Comparison of ENCODE assay signal across 8 mouse cellular contexts in the genomic region with DNA sequence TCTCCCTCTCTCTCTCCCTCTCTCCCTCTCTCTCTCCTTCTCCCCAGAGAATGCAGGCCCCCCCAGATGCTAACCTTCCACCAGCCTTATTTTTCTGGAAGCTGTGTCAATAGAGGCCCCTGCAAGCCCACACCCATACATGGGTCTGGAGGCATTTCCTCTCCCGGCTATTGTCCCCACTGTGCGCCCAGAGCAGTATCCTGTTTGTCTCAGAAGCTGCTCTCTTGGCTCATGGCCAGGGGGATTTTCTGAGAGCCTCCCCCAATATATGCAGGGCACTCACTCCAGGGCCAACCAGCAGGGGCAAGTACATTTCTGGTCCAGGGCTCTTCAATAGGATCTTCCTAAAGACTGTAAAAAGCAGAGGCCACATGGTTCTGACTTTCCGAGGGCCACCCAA. TPM values are rescaled to one million over a fixed set of nuclear protein-coding genes. Genes with fewer than 3 reads are reported as not detected.
DNase-seq lines count a peak whose midpoint lies in the region; ATAC-seq and TF ChIP-seq lines count a peak whose summit lies in the region.

No protein-coding gene starts in this region.

- no peak overlapping the region for H3K4me3 ChIP-seq in forebrain, embryonic 14.5 days (ENCODE audit: low read depth, low read length)
- no peak overlapping the region for H3K4me3 ChIP-seq in forebrain, embryonic 15.5 days
- peak overlapping the region; percentile 71; the same call in 1 of the 2 replicates for H3K4me3 ChIP-seq in bone marrow macrophage, adult 2 months (ENCODE audit: insufficient read depth, low read length)
- H3K4me3 ChIP-seq in liver, embryonic 12.5 days: no peak overlapping the region
- no peak overlapping the region for H3K4me3 ChIP-seq in stomach, embryonic 16.5 days (replicated peaks; ENCODE audit: low read length)

- H3K4me2 ChIP-seq in forebrain, embryonic 14.5 days (ENCODE audit: low read length): no peak overlapping the region
- no peak overlapping the region for H3K4me2 ChIP-seq in forebrain, embryonic 15.5 days (replicated peaks)
- H3K4me2 ChIP-seq in liver, embryonic 12.5 days: no peak overlapping the region
- no peak overlapping the region for H3K4me2 ChIP-seq in stomach, embryonic 16.5 days (ENCODE audit: low read depth, low read length)

- H3K27ac ChIP-seq in forebrain, embryonic 14.5 days (ENCODE audit: low read depth, low read length): peak overlapping the region; percentile 9; the same call in 1 of the 2 replicates
- H3K27ac ChIP-seq in forebrain, embryonic 15.5 days (replicated peaks): no peak overlapping the region
- peak overlapping the region; percentile 96 for H3K27ac ChIP-seq in bone marrow macrophage, adult 2 months (ENCODE audit: insufficient read depth, low read depth, low read length)
- peak overlapping the region; percentile 61; the same call in 1 of the 2 replicates for H3K27ac ChIP-seq in liver, embryonic 12.5 days
- peak overlapping the region; percentile 79 for H3K27ac ChIP-seq in stomach, embryonic 16.5 days (ENCODE audit: low read length)

- H3K9ac ChIP-seq in forebrain, embryonic 14.5 days (ENCODE audit: low read length): no peak overlapping the region
- H3K9ac ChIP-seq in forebrain, embryonic 15.5 days (replicated peaks): no peak overlapping the region
- no peak overlapping the region for H3K9ac ChIP-seq in liver, embryonic 12.5 days
- 0 out of 2 replicates have a peak overlapping the region, but pooled peaks have one; percentile 55 for H3K9ac ChIP-seq in stomach, embryonic 16.5 days (ENCODE audit: low read length)

- TF ChIP-seq POLR2A in bone marrow macrophage, adult 2 months (IDR thresholded peaks at IDR 0.05; ENCODE audit: borderline replicate concordance, low read depth, low read length): no peak

- H3K27me3 ChIP-seq in forebrain, embryonic 14.5 days (replicated peaks; ENCODE audit: control insufficient read depth, insufficient read depth, low read length): 0 out of 2 replicates have a peak, but pooled peaks cover 3% of the 10 kb centered on the region
- no peaks in the 10 kb centered on the region for H3K27me3 ChIP-seq in forebrain, embryonic 15.5 days
- H3K27me3 ChIP-seq in liver, embryonic 12.5 days (replicated peaks): 0 out of 2 replicates have a peak, but pooled peaks cover 2% of the 10 kb centered on the region
- H3K27me3 ChIP-seq in stomach, embryonic 16.5 days (ENCODE audit: control insufficient read depth, insufficient read depth, low read length): no peaks in the 10 kb centered on the region

- no peaks in the 10 kb centered on the region for H3K9me3 ChIP-seq in forebrain, embryonic 14.5 days (replicated peaks; ENCODE audit: control insufficient read depth, low read length)
- H3K9me3 ChIP-seq in forebrain, embryonic 15.5 days: no peaks in the 10 kb centered on the region
- H3K9me3 ChIP-seq in liver, embryonic 12.5 days (replicated peaks): no peaks in the 10 kb centered on the region
- no peaks in the 10 kb centered on the region for H3K9me3 ChIP-seq in stomach, embryonic 16.5 days (replicated peaks; ENCODE audit: control insufficient read depth, low read length)

- no peak for ATAC-seq in forebrain, embryonic 14.5 days
- ATAC-seq in forebrain, embryonic 15.5 days (replicated peaks): no peak
- ATAC-seq in liver, embryonic 12.5 days: peak; percentile 11; the same call in 1 of the 2 replicates
- ATAC-seq in stomach, embryonic 16.5 days (ENCODE audit: insufficient read depth, low FRiP score): peak; percentile 56; the same call in 1 of the 2 replicates

- H3K4me1 ChIP-seq in forebrain, embryonic 14.5 days (ENCODE audit: control insufficient read depth, insufficient read depth, low read length): no peaks in the 10 kb centered on the region
- H3K4me1 ChIP-seq in forebrain, embryonic 15.5 days: no peaks in the 10 kb centered on the region
- peaks cover 37% of the 10 kb centered on the region for H3K4me1 ChIP-seq in bone marrow macrophage, adult 2 months (ENCODE audit: control insufficient read depth, insufficient read depth, low read length)
- peaks cover 11% of the 10 kb centered on the region for H3K4me1 ChIP-seq in liver, embryonic 12.5 days
- peaks cover 13% of the 10 kb centered on the region; the same call in 1 of the 2 replicates for H3K4me1 ChIP-seq in stomach, embryonic 16.5 days (ENCODE audit: control insufficient read depth, insufficient read depth, low read length)

- DNase-seq in forebrain, embryonic 14.5 days (ENCODE audit: low spot score): no peak
- DNase-seq in heart, postnatal 4 days: peak; percentile 76
- DNase-seq in ovary, postnatal 14 days (ENCODE audit: low spot score): no peak
- DNase-seq in ovary, adult 18-20 months (ENCODE audit: low spot score): no peak

- no peak for TF ChIP-seq CTCF in bone marrow macrophage, adult 2 months (IDR thresholded peaks at IDR 0.05; ENCODE audit: low read depth, low read length)

- 78% methylated on average over 3 of the region's 3 CpGs for WGBS in forebrain, embryonic 14.5 days
- WGBS in forebrain, embryonic 15.5 days: 68% methylated on average over 3 of the region's 3 CpGs
- WGBS in liver, embryonic 12.5 days (ENCODE audit: insufficient replicate concordance): 56% methylated on average over 3 of the region's 3 CpGs
- WGBS in stomach, embryonic 16.5 days: 51% methylated on average over 3 of the region's 3 CpGs

- no peaks in the 10 kb centered on the region for H3K36me3 ChIP-seq in forebrain, embryonic 14.5 days (ENCODE audit: control insufficient read depth, insufficient read depth, low read length)
- no peaks in the 10 kb centered on the region for H3K36me3 ChIP-seq in forebrain, embryonic 15.5 days
- H3K36me3 ChIP-seq in liver, embryonic 12.5 days: no peaks in the 10 kb centered on the region
- H3K36me3 ChIP-seq in stomach, embryonic 16.5 days (ENCODE audit: control insufficient read depth, insufficient read depth, low read length): no peaks in the 10 kb centered on the region

RNA-seq across cellular contexts. Expression of gene Sh3tc1, which starts 9.9 kb away (rescaled TPM):
- polyA plus RNA-seq in forebrain, embryonic 14.5 days (2014; fragmentation: Nextera tagmentation; extraction: Ambion mirVana): 1.3 and 2.2 TPM in 2 replicates
- 1.5 and 1.9 TPM in 2 replicates for polyA plus RNA-seq in forebrain, embryonic 15.5 days (2015; fragmentation: Nextera tagmentation; extraction: Ambion mirVana)
- polyA plus RNA-seq in bone marrow macrophage, adult 2 months (2012; ENCODE audit: insufficient read depth, insufficient read length, missing spikeins): 18.2 and 23.0 TPM in 2 replicates
- 10 to 100 TPM; 12.9 to 16.2 TPM for total RNA-seq in heart, postnatal 4 days (2021)
- 3.3 and 3.8 TPM in 2 replicates for polyA plus RNA-seq in liver, embryonic 12.5 days (2016; fragmentation: Nextera tagmentation; extraction: Ambion mirVana)
- 6.2 and 9.1 TPM in 2 replicates for polyA plus RNA-seq in stomach, embryonic 16.5 days (2015; fragmentation: Nextera tagmentation; extraction: Ambion mirVana)

RNA-seq across cellular contexts. Expression of gene Ablim2, which starts 27.8 kb away (rescaled TPM):
- polyA plus RNA-seq in forebrain, embryonic 14.5 days (2014; fragmentation: Nextera tagmentation; extraction: Ambion mirVana): 4.7 and 7.4 TPM in 2 replicates
- 8.5 and 9.1 TPM in 2 replicates for polyA plus RNA-seq in forebrain, embryonic 15.5 days (2015; fragmentation: Nextera tagmentation; extraction: Ambion mirVana)
- polyA plus RNA-seq in bone marrow macrophage, adult 2 months (2012; ENCODE audit: insufficient read depth, insufficient read length, missing spikeins): 3.4 and 5.6 TPM in 2 replicates
- 10 to 100 TPM; 10.8 to 11.7 TPM for total RNA-seq in heart, postnatal 4 days (2021)
- 0.08 and 0.12 TPM in 2 replicates for polyA plus RNA-seq in liver, embryonic 12.5 days (2016; fragmentation: Nextera tagmentation; extraction: Ambion mirVana)
- 3.5 and 4.3 TPM in 2 replicates for polyA plus RNA-seq in stomach, embryonic 16.5 days (2015; fragmentation: Nextera tagmentation; extraction: Ambion mirVana)

RNA-seq across cellular contexts. Expression of gene Htra3, which starts 50.3 kb away (rescaled TPM):
- polyA plus RNA-seq in forebrain, embryonic 14.5 days (2014; fragmentation: Nextera tagmentation; extraction: Ambion mirVana): 7.8 and 10.0 TPM in 2 replicates
- 9.6 and 10.9 TPM in 2 replicates for polyA plus RNA-seq in forebrain, embryonic 15.5 days (2015; fragmentation: Nextera tagmentation; extraction: Ambion mirVana)
- polyA plus RNA-seq in bone marrow macrophage, adult 2 months (2012; ENCODE audit: insufficient read depth, insufficient read length, missing spikeins): 0.98 and 1.1 TPM in 2 replicates
- 10 to 100 TPM; 23.3 to 30.8 TPM for total RNA-seq in heart, postnatal 4 days (2021)
- 1.2 and 1.4 TPM in 2 replicates for polyA plus RNA-seq in liver, embryonic 12.5 days (2016; fragmentation: Nextera tagmentation; extraction: Ambion mirVana)
- polyA plus RNA-seq in stomach, embryonic 16.5 days (2015; fragmentation: Nextera tagmentation; extraction: Ambion mirVana): 67.7 and 77.5 TPM in 2 replicates

Comparison
In these comparisons a context has a peak if more than half of its experiments do, and no peak if none do; other contexts are left out.
1. ATAC-seq: peak in liver, embryonic 12.5 days (single experiment) and stomach, embryonic 16.5 days (single experiment); none in forebrain, embryonic 14.5 days (single experiment) and forebrain, embryonic 15.5 days (single experiment).